Mouse (Mus musculus) midbrain, embryonic 10.5 days (tissue): ENCODE data around the gene Kcnj6. TPM values are rescaled to one million over a fixed set of nuclear protein-coding genes. Genes with fewer than 3 reads are reported as not detected.

Source experiments
- DNase-seq: peaks from one replicate; pipeline ENCODE4 v3.0.0-alpha.2; 2017; ENCODE audit warnings: low spot score
- H3K27ac ChIP-seq: fragments of 300-500 bp; sonication (generic); replicated peaks from 2 replicates; pipeline ENCODE4 v1.5.1; 2016; ENCODE audit warnings: mild to moderate bottlenecking
- H3K27me3 ChIP-seq: fragments of 300-500 bp; sonication (generic); 2 replicates; pipeline ENCODE4 v1.6.1; 2016; ENCODE audit warnings: low read depth, mild to moderate bottlenecking; ENCODE audit not compliant: poor library complexity, severe bottlenecking
- H3K36me3 ChIP-seq: fragments of 300-500 bp; sonication (generic); 2 replicates; pipeline ENCODE4 v1.6.1; 2016; ENCODE audit warnings: mild to moderate bottlenecking, moderate library complexity
- H3K4me1 ChIP-seq: fragments of 300-500 bp; sonication (generic); 2 replicates; pipeline ENCODE4 v1.6.1; 2016
- H3K4me3 ChIP-seq: fragments of 300-500 bp; sonication (generic); 2 replicates; pipeline ENCODE4 v1.5.1; 2016; ENCODE audit warnings: mild to moderate bottlenecking, moderate library complexity
- H3K9me3 ChIP-seq: fragments of 300-500 bp; sonication (generic); replicated peaks from 2 replicates; pipeline ENCODE4 v1.6.1; 2016; ENCODE audit warnings: mild to moderate bottlenecking
- WGBS: fragments of 180-500 bp; shearing (Covaris S2); methylation state at CpG from one replicate; pipeline ENCODE4 v1.1.7; 2016; 5-methylcytosine and 5-hydroxymethylcytosine counted together
- polyA plus RNA-seq: library from polyadenylated mRNA; unstranded; fragments of >200 nt; fragmentation: Nextera tagmentation; extraction: Ambion mirVana; gene quantifications from 2 replicates; pipeline ENCODE4 v1.2.1, GENCODE M21; 2016

Kcnj6 gene
- polyA plus RNA-seq, 1 experiment from 2014 or later, result 0.04 TPM

DNA sequence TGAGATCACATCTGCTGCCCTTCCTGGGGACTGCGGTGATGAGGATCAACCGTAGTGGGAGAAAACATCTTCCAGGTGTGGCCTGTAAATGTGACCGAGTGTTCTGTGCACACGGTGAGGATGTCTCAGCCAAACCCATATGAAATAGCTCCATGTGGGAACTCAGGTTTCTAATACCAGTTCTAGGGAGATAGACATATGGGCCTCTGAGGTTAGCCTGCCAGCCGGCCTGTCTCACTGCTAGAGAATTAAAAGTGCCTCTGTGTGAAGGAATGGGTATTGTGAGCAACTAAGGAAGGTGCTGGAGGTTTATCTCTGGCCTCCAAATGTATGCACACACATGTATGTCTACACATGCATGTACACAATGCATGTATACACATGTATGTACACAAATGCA, 129.1 kb downstream of the Kcnj6 start:
- 87% methylated on average over 5 of the region's 5 CpGs for WGBS
- Histone ChIP-seq H3K4me1 (peaks cover 14% of the 10 kb centered on the region), H3K9me3 (no peaks in the 10 kb centered on the region)

GRCm38 (mm10) chr16:94866300-94866956, 131.1 kb downstream of the Kcnj6 start:
- DNase-seq, result no peak
- H3K27me3 ChIP-seq, result no peaks in the 10 kb centered on the region

More for the DNA sequence above, 129.1 kb downstream of the Kcnj6 start:
- no peak for DNase-seq
- H3K27me3 ChIP-seq, result no peaks in the 10 kb centered on the region
- H3K4me3 ChIP-seq, result no peak overlapping the region
- H3K27ac ChIP-seq, result no peak overlapping the region
- H3K36me3 ChIP-seq, result no peaks in the 10 kb centered on the region

GRCm38 (mm10) chr16:94865796-94866195, 131.7 kb downstream of the Kcnj6 start:
- no peaks in the 10 kb centered on the region for H3K36me3 ChIP-seq
- H3K27me3 ChIP-seq, result no peaks in the 10 kb centered on the region
- DNase-seq, result no peak
- WGBS, result 95% methylated on average over 1 of the region's 1 CpGs
- no peaks in the 10 kb centered on the region for H3K4me1 ChIP-seq
- H3K27ac ChIP-seq, result no peak overlapping the region
- no peaks in the 10 kb centered on the region for H3K9me3 ChIP-seq
- no peak overlapping the region for H3K4me3 ChIP-seq

More at GRCm38 (mm10) chr16:94866300-94866956, 131.1 kb downstream of the Kcnj6 start:
- H3K4me3 ChIP-seq, result no peak overlapping the region
- no peaks in the 10 kb centered on the region for H3K9me3 ChIP-seq
- WGBS, result 58% methylated on average over 14 of the region's 14 CpGs
- H3K27ac ChIP-seq, result no peak overlapping the region
- H3K4me1 ChIP-seq, result no peaks in the 10 kb centered on the region
- no peaks in the 10 kb centered on the region for H3K36me3 ChIP-seq

DNA sequence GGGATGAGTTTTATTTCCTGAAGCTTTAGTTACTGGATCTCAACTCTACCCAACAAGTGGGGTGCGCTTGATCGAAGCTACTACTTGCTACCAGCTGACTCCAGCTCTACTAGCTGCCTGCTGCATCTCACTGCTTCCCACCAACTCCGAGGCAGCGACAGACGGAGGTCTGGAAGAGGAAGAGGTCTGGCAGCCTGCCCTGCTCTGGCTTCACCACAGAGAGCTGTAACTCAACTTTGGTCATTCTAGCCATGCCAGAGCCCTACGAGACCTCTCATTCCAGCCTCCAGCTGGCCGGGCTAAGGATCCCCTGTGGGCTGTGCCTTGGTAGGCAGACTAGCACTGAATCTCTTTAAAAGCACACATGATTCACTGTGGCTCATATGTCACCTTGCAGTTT, 132.4 kb downstream of the Kcnj6 start:
- no peak for DNase-seq
- Histone ChIP-seq H3K27ac (no peak overlapping the region), H3K4me1 (no peaks in the 10 kb centered on the region), H3K27me3 (no peaks in the 10 kb centered on the region), H3K36me3 (no peaks in the 10 kb centered on the region), H3K4me3 (no peak overlapping the region), H3K9me3 (no peaks in the 10 kb centered on the region)
- 93% methylated on average over 7 of the region's 7 CpGs for WGBS

DNA sequence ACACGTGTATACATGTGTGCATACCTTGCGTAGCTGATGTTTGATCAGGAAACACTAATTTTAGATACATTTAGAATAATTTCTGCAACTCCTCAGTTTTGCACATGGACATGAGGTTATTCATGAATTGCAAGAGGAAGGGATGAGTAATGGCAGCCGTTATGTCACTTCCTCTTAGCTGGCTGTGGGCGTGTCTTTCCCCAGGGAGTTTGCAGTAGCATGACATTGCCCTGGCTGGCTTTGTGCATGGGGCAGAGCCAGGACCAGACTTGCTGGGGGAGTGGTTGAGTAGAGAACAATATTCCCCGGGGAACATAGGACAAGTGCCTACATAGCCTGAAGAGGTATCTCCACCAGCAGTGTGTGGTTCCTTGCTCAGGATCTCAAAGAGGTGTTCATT, 134.0 kb downstream of the Kcnj6 start:
- no peak for DNase-seq
- no peaks in the 10 kb centered on the region for H3K4me1 ChIP-seq
- no peak overlapping the region for H3K4me3 ChIP-seq
- no peaks in the 10 kb centered on the region for H3K9me3 ChIP-seq
- WGBS, result 90% methylated on average over 5 of the region's 5 CpGs
- no peaks in the 10 kb centered on the region for H3K36me3 ChIP-seq
- no peak overlapping the region for H3K27ac ChIP-seq
- no peaks in the 10 kb centered on the region for H3K27me3 ChIP-seq

DNA sequence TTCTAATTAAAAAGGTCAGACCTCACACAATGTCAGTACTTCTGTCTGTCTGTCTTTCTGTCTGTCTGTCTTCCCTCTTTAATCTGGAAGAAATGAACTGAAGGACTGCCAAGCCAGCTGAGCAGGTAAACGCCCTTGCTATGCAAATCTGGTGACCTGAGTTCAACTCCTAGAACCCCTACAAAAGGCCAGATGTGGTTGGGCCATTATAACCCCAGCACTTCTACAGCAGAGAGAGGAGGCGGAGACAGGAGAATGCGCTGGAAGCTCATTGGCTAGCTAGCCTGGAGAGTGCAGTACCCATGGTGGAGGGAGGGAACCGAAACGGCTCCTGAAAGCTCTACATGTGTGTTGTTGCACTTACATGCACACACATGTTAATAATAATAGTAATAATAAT, 141.5 kb downstream of the Kcnj6 start:
- Histone ChIP-seq H3K9me3 (no peaks in the 10 kb centered on the region), H3K36me3 (no peaks in the 10 kb centered on the region), H3K27ac (no peak overlapping the region), H3K4me3 (no peak overlapping the region), H3K27me3 (no peaks in the 10 kb centered on the region), H3K4me1 (no peaks in the 10 kb centered on the region)
- DNase-seq, result no peak
- WGBS, result 88% methylated on average over 5 of the region's 5 CpGs

GRCm38 (mm10) chr16:94852407-94853160, 144.9 kb downstream of the Kcnj6 start:
- Histone ChIP-seq H3K4me3 (no peak overlapping the region), H3K36me3 (no peaks in the 10 kb centered on the region), H3K4me1 (peaks cover 14% of the 10 kb centered on the region), H3K9me3 (no peaks in the 10 kb centered on the region), H3K27me3 (no peaks in the 10 kb centered on the region), H3K27ac (no peak overlapping the region)
- WGBS, result 88% methylated on average over 19 of the region's 19 CpGs
- DNase-seq, result no peak

DNA sequence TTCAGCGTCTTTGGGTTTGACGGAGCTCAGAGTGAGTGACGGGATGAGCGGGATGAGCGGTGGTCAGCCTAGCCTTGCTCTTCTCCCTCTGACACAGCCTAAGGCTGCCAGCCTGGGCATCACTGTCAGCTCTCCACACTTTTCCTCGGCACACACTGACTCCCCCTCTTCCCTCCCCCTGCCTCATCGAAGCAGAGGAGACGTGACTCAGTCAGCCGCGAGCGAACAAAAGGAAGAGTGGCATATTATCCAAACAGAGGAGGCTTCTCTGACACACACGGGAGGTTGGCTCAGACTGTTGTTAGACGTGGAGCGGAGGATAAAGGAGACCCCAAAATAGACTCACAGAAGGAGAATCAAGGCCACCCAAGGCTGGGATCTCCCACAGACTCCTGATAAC, 147.1 kb downstream of the Kcnj6 start:
- Histone ChIP-seq H3K9me3 (no peaks in the 10 kb centered on the region), H3K4me1 (peaks cover 14% of the 10 kb centered on the region), H3K27me3 (no peaks in the 10 kb centered on the region), H3K36me3 (no peaks in the 10 kb centered on the region), H3K4me3 (no peak overlapping the region), H3K27ac (no peak overlapping the region)
- 55% methylated on average over 14 of the region's 14 CpGs for WGBS
- no peak for DNase-seq

- Histone ChIP-seq H3K27me3 (no peaks in the 10 kb centered on the region), H3K4me1 (peaks cover 14% of the 10 kb centered on the region), H3K4me3 (no peak overlapping the region), H3K36me3 (no peaks in the 10 kb centered on the region), H3K27ac (no peak overlapping the region), H3K9me3 (no peaks in the 10 kb centered on the region)
- 92% methylated on average over 5 of the region's 5 CpGs for WGBS
- no peak for DNase-seq
These were observed 151.5 kb downstream of the Kcnj6 start for GRCm38 (mm10) chr16:94845996-94846395.

DNA sequence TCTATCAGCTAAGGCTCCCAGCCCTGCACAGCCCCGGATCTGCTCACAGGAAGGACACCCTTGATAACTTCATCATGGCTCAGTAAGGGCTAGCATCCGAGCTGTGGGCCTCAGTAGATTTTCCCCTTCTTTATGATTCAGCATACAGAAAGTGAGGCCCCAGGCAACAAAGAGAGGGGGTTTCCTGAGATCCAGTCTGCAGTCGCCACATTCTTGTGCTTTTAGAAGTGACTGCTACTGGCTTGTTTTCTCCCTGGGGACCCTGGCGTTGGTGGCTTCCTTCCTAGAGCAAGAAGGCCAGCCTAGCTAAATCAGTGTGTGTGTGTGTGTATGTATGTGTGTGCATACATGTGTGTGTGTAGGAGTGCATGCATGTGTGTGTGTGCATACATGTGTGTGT, 152.7 kb downstream of the Kcnj6 start:
- Histone ChIP-seq H3K27ac (no peak overlapping the region), H3K36me3 (no peaks in the 10 kb centered on the region), H3K27me3 (no peaks in the 10 kb centered on the region), H3K9me3 (no peaks in the 10 kb centered on the region), H3K4me1 (peaks cover 2% of the 10 kb centered on the region), H3K4me3 (no peak overlapping the region)
- WGBS, result 65% methylated on average over 4 of the region's 4 CpGs
- DNase-seq, result no peak

DNA sequence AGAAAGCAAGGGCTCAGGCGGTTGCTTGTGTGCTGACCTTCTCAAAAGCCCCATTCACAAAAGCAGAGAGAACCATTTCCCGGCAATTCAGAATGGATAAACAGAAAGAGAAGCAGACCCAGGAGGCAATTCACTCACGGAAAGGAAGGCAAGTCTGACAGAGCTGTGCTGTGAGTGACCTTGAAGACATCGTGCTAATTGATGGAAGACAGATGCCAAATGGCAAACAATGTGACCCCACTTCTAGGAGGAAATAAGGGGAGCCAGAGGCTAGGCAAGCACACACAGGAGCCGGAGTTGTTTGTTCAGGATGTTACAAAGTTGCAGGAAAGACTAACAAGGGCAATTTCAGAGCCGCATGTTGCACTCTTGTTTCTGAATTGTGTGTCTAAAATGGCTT, 158.1 kb downstream of the Kcnj6 start:
- H3K27ac ChIP-seq, result no peak overlapping the region
- 74% methylated on average over 6 of the region's 6 CpGs for WGBS
- no peak overlapping the region for H3K4me3 ChIP-seq
- no peak for DNase-seq
- H3K27me3 ChIP-seq, result no peaks in the 10 kb centered on the region
- no peaks in the 10 kb centered on the region for H3K4me1 ChIP-seq
- H3K36me3 ChIP-seq, result no peaks in the 10 kb centered on the region
- no peaks in the 10 kb centered on the region; the same call in 1 of the 2 replicates for H3K9me3 ChIP-seq

DNA sequence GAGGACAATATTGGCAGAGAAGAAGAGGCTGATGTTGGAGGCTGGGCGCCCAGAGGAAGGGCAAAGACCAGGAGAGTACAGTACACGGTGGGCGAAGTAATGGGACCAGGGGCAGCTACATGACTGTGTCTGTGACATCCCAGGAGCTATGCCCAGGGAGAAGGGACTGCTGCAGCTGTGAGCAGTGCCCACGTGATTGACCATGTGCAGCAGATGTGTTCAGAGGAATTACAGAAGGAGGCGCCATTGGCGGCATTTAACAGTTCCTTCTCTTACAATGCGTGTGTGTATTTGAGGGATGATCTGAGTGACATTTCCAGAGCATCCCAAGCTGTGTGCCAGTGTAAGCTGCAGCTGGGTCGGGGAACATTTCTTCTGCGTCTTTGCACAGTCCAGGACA, 159.6 kb downstream of the Kcnj6 start:
- Histone ChIP-seq H3K27ac (no peak overlapping the region), H3K9me3 (no peaks in the 10 kb centered on the region; the same call in 1 of the 2 replicates)
- WGBS, result 80% methylated on average over 9 of the region's 9 CpGs

GRCm38 (mm10) chr16:94834502-94834901, 163.0 kb downstream of the Kcnj6 start:
- DNase-seq, result no peak
- no peak overlapping the region for H3K4me3 ChIP-seq
- H3K4me1 ChIP-seq, result no peaks in the 10 kb centered on the region
- H3K9me3 ChIP-seq, result no peaks in the 10 kb centered on the region; the same call in 1 of the 2 replicates
- no peak overlapping the region for H3K27ac ChIP-seq
- no peaks in the 10 kb centered on the region for H3K27me3 ChIP-seq
- no peaks in the 10 kb centered on the region for H3K36me3 ChIP-seq
- 92% methylated on average over 9 of the region's 9 CpGs for WGBS

More for the DNA sequence above, 159.6 kb downstream of the Kcnj6 start:
- Histone ChIP-seq H3K36me3 (no peaks in the 10 kb centered on the region), H3K27me3 (no peaks in the 10 kb centered on the region), H3K4me1 (no peaks in the 10 kb centered on the region), H3K4me3 (no peak overlapping the region)
- DNase-seq, result no peak
